Mouse (Mus musculus) spleen, embryonic (tissue): ENCODE data around the gene Fau.

Experiments
- CTCF ChIA-PET: fragments of 350-600 bp; sonication (Branson Sonifier 250); formaldehyde crosslinking; loops from one replicate; lab custom pipeline; 2022; lab: Charles Lee

Gene Fau

GRCm38 (mm10) chr19:6057313-6058096 lies at the start of gene Fau, which contains the start of gene Mrpl49:
Gene Fau, plus strand, starts transcription at chr19:6057844.
Gene Mrpl49, minus strand, starts transcription at chr19:6057785.
- CTCF ChIA-PET: interaction anchor here (2.3 kb wide), 1 partner anchor 10 kb away, joined by 11 read pairs; the partner anchor contains the start of gene Tm7sf2

GRCm38 (mm10) chr19:6009137-6009536 lies 48.5 kb upstream of the Fau start:
- CTCF ChIA-PET: no interaction called here

DNA sequence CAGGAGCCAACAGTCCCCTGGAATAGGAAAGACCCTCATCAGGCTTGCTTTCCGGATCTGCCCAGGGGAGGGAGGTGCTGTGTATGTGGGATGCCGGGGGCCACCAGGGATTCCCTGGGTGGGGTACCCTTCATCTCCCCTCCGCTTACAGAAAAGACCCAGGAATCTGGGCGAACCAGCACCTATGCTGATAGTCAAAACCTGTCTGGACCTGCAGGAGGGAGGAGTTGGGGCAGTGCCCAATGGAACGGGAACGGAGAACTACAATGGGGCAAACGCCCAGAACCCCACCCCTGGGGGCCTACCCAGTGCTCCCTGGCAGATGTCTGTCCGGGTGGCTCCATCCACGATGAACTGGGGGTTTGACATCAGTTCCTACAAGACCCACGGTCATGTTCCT lies 44.0 kb upstream of the Fau start:
- CTCF ChIA-PET: interaction anchor here (0.6 kb wide), 1 partner anchor 34 kb away, joined by 4 read pairs; no protein-coding TSS in a partner anchor

GRCm38 (mm10) chr19:6014991-6015510 lies 42.6 kb upstream of the Fau start:
- CTCF ChIA-PET: interaction anchor here (0.6 to 1.4 kb wide), 4 partner anchors 10 to 49 kb away, joined by 3 to 5 read pairs (median 4); partner anchors contain the start of gene Syvn1

- CTCF ChIA-PET: interaction anchor here (0.7 to 1.4 kb wide), 4 partner anchors 9 to 263 kb away, joined by 3 to 5 read pairs (median 4); partner anchors contain the start of gene Syvn1
These were observed 41.9 kb upstream of the Fau start, which contains the start of gene Capn1 for GRCm38 (mm10) chr19:6015511-6016315. Gene Capn1, minus strand, starts transcription at chr19:6015897.

DNA sequence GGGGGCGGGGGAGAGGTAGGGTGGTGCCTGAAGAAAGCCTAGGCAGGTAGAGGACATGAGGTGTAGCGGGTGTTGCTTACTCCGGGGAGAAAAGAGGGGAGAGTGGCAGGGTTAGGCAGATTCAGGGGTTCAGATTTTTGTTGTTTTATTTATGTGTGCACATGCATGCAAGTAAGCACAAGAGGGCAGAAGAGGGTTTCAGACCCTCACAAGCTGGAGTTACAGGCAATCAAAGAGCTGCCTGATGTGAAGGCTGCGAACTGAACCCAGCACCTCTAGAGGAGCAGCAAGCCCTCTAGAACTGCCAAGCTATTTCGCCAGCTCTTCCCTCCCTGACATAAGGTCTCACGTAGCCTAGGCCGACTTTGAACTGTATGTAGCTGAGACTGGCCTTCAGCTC lies 41.1 kb upstream of the Fau start:
- CTCF ChIA-PET: interaction anchor here (0.7 to 1.4 kb wide), 2 partner anchors 51 to 262 kb away, joined by 3 to 4 read pairs; no protein-coding TSS in a partner anchor

- CTCF ChIA-PET: interaction anchor here (0.7 to 1.0 kb wide), 2 partner anchors 52 to 60 kb away, joined by 4 to 23 read pairs; no protein-coding TSS in a partner anchor
These were observed 39.2 kb upstream of the Fau start for GRCm38 (mm10) chr19:6018142-6019089.

DNA sequence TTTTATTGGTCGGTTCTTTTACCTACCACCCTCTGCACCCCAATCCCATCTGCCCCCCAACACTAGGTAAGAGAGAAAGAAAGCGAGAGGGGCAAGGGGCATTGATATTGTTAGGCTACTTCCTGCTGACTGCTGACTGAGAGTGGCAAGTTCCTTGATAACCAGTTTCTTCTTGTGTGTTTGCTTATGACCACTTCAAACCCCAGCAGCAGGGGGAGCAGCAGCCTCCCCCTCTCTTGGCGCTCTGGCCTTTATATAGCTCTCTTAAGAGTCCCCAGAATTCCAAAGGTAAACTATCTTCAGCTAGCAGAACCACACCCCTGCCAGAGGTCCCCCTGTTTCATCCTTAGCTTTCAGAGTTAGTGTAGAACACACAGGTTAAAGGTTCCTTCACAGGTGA lies 37.4 kb upstream of the Fau start:
- CTCF ChIA-PET: interaction anchor here (0.6 kb wide), 1 partner anchor 52 kb away, joined by 3 read pairs; no protein-coding TSS in a partner anchor

- CTCF ChIA-PET: interaction anchor here (0.9 kb wide), 1 partner anchor 103 kb away, joined by 4 read pairs; no protein-coding TSS in a partner anchor
These were observed 34.6 kb upstream of the Fau start for GRCm38 (mm10) chr19:6023059-6023458.

- CTCF ChIA-PET: no interaction called here
These were observed 33.7 kb upstream of the Fau start for GRCm38 (mm10) chr19:6023930-6024329.

DNA sequence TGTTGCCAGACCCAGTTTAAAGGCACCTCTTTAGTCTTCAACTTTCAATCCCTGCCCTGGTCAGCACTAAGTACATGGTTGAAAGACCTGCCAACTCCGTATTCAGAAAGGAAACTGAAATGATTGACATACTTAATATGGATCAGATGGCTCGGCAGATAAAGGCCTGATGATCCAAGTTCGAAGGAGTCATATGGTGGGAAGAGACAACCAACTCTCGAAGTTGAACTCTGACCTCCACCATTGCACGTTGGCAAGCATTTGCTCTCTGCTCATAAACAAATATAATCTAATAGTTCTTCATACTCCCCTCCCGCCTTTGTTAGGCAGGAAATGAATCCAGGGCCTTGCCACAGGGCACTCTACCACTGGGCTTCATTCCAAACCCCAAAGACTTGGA lies 28.7 kb upstream of the Fau start:
- CTCF ChIA-PET: no interaction called here

- CTCF ChIA-PET: no interaction called here
These were observed 28.2 kb upstream of the Fau start for GRCm38 (mm10) chr19:6029426-6029825.

DNA sequence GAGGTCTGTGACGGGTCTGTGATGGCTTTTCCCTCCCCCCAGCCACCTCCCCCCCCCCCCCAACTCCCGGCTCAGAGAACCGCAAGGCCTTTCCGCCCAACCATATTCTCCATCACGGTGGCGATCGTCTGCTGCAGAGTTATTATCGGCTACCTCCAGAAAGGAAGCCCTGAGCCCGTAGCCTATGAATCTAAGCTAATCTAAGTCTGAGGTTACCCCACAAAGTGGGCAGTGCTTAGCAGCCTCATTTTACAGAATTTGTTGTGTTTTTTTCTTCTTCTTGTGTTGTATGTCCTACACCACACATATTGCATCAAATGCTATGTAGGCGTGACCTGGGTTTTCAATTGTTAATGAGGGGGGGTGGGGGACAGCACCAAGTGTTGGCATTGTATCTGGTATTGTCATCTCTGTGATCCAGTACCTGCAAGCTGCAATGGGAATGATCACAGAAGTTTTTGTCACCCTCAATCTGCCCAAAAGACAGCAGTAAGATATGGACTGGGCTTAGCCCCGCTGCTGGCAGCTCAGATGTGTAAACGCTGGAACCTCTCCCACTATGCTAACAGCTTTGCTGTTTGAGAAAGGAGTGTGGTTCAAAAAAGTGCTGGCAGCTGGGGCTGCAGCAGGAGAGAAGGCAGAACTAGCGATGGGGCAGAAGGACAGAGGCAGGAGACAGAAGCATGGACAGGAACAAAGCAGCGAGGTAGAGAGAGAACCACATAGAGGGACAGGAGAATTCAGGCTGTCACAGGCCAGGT lies 26.9 kb upstream of the Fau start:
- CTCF ChIA-PET: no interaction called here

DNA sequence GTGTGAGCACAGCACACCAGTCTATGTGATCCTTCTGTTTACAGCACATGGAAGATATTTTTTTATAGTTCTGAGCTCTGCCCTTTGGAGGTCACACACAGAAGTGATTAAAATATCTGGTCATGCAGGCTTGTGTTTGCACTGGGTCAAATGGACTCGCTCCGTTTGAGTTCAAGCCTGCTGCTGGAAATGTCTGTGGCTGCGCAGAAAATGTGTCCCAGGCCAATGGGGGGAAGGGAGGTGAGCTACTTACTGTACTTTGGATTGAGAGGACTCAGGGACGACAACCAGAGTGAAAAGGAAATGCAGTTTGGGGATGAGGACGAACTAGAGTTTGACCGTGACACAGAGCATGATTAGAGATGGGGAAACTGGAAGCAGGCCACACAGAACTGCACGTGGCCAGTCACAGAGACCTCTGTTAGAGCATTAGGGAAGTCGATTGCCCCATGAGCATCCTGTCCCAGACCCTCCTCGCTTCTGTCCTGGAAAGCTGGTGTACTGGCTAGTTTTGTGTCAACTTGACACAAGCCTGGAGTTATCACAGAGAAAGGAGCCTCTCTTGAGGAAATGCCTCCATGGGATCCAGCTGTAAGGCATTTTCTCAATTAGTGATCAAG lies 21.6 kb upstream of the Fau start:
- CTCF ChIA-PET: no interaction called here

GRCm38 (mm10) chr19:6037695-6038094 lies 19.9 kb upstream of the Fau start:
- CTCF ChIA-PET: interaction anchor here (0.7 to 1.4 kb wide), 2 partner anchors 12 to 41 kb away, joined by 3 read pairs; no protein-coding TSS in a partner anchor

DNA sequence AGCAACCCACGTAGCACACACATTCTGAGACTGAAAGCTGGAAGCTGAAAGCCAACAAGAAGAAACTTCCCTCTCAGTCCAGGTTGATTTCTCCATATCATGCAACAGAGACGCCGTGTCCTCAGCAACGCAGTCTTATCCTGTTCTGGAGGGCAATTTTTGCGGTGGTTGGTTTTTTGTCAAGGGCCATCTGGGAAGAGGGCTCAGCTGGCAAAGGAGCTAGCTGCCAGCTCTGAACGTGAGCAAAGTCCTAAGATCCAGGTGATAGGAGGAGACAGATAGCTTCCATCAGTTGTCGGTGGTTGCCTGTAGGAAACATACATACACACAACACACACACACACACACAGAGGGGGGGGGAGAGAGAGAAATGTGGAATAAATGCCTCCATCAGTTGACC lies 19.3 kb upstream of the Fau start:
- CTCF ChIA-PET: interaction anchor here (0.6 kb wide), 1 partner anchor 651 kb away, joined by 3 read pairs; no protein-coding TSS in a partner anchor

DNA sequence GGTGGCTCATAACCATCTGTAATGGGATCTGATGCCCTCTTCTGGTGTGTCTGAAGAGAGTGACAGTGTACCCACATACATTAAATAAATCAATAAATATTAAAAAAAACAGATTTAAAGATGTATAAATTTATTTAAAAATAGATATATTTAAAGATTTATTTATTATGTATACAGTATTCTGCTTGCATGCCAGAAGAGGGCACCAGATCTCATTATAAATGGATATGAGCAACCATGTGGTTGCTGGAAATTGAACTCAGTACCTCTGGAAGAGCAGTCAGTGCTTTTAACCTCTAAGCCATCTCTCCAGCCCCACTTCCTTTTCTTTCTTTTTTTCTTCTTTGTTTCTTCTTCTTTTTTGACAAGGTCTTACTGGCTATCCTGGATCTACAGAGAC lies 17.6 kb upstream of the Fau start:
- CTCF ChIA-PET: interaction anchor here (0.7 kb wide), 1 partner anchor 74 kb away, joined by 3 read pairs; no protein-coding TSS in a partner anchor

- CTCF ChIA-PET: interaction anchor here (0.9 to 1.1 kb wide), 2 partner anchors 11 to 77 kb away, joined by 3 read pairs; no protein-coding TSS in a partner anchor
These were observed 15.4 kb upstream of the Fau start for GRCm38 (mm10) chr19:6042293-6042692.

- CTCF ChIA-PET: interaction anchor here (0.7 kb wide), 1 partner anchor 30 kb away, joined by 3 read pairs; no protein-coding TSS in a partner anchor
These were observed 13.5 kb upstream of the Fau start for GRCm38 (mm10) chr19:6044102-6044501.
